Mouse (Mus musculus): Measurements from ENCODE around the gene Strn4.

DNA sequence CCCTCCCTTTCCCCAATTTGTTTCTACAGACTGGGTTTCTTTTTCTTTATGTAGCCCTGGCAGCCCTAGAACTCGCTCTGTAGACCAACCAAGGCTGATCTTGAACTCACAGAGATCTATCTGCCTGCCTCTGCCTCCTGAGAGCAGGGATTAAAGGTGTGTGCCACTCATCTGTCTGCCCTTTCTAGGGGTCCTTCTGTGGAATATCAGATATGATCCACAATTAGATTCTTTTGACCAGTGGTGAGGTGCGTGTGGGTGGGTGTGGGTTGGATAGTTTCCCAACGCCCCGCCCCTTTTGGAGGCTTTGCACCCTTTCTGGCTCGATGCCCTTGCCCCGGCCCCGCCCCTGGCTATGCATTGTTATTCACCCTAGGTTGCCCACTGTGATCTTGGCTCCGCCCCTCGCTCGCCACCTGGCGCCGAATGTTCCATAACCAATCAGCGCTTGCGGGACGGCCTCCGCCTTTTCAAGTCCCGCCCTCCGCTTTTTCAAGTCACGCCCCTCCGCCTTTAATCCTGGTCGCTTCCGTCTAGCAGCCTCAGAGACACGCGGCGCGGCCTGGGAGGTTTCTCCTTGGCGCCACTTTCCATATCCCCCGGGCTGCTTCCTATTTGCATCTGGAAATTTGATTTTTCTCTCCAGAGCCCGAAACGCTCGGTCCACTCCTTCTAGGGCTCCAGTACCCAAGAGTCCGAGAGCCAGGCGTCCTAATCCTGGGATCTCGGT, 34.7 kb upstream of the Strn4 start, which contains the start of gene Slc1a5:
- TF ChIP-seq EP300 (IDR thresholded peaks at IDR 0.05; ENCODE audit: low read depth) (no peak), CTCF (IDR thresholded peaks at IDR 0.05; ENCODE audit: low read depth) (0 out of 2 replicates have a peak, but pooled peaks have one; percentile 14)
